Mouse (Mus musculus): ENCODE data around the gene Cnot8. TPM values are rescaled to one million over a fixed set of nuclear protein-coding genes. Genes with fewer than 3 reads are reported as not detected.

Cnot8 gene
- total RNA-seq, 2 experiments from 2014 or later: 58.3 to 62.8 TPM

GRCm38 (mm10) chr11:58102581-58103343 is 1.2 kb upstream of the Cnot8 start:
- intact Hi-C loops (cut with DNase I): no loop called here
- DNase-seq: no peak

- DNase-seq: no peak
These were observed 654 bp upstream of the Cnot8 start for GRCm38 (mm10) chr11:58103344-58103653.

GRCm38 (mm10) chr11:58104351-58104791 is 418 bp downstream of the Cnot8 start:
- no peak for DNase-seq
- intact Hi-C loops (cut with DNase I): no loop called here

More at GRCm38 (mm10) chr11:58103344-58103653, 654 bp upstream of the Cnot8 start:
- intact Hi-C loops (cut with DNase I): no loop called here

GRCm38 (mm10) chr11:58107009-58107408 is 3.1 kb downstream of the Cnot8 start:
- DNase-seq: no peak
- intact Hi-C loops (cut with DNase I): no loop called here

GRCm38 (mm10) chr11:58107664-58108337 is 3.8 kb downstream of the Cnot8 start:
- intact Hi-C loops (cut with DNase I): no loop called here
- no peak for DNase-seq

GRCm38 (mm10) chr11:58116560-58116959 is 12.6 kb downstream of the Cnot8 start:
- intact Hi-C loops (cut with DNase I): no loop called here
- DNase-seq: no peak

- peak; percentile 38 for DNase-seq
- intact Hi-C loops (cut with DNase I): no loop called here
These were observed 13.2 kb downstream of the Cnot8 start for GRCm38 (mm10) chr11:58117044-58117652.

- intact Hi-C loops (cut with DNase I): no loop called here
These were observed 16.7 kb downstream of the Cnot8 start for GRCm38 (mm10) chr11:58120655-58121054.

GRCm38 (mm10) chr11:58121351-58121750 is 17.4 kb downstream of the Cnot8 start:
- intact Hi-C loops (cut with DNase I): no loop called here

More at GRCm38 (mm10) chr11:58120655-58121054, 16.7 kb downstream of the Cnot8 start:
- no peak for DNase-seq

GRCm38 (mm10) chr11:58123711-58124110 is 19.8 kb downstream of the Cnot8 start:
- DNase-seq: no peak
- intact Hi-C loops (cut with DNase I): no loop called here

More at GRCm38 (mm10) chr11:58121351-58121750, 17.4 kb downstream of the Cnot8 start:
- no peak for DNase-seq

- DNase-seq: peak; percentile 29
- intact Hi-C loops (cut with DNase I): no loop called here
These were observed 21.1 kb downstream of the Cnot8 start for GRCm38 (mm10) chr11:58125021-58125420.

GRCm38 (mm10) chr11:58126397-58127160 is 22.6 kb downstream of the Cnot8 start:
- intact Hi-C loops (cut with DNase I): no loop called here
- peak; percentile 81 for DNase-seq

GRCm38 (mm10) chr11:58127544-58127943 is 23.6 kb downstream of the Cnot8 start:
- no peak for DNase-seq
- intact Hi-C loops (cut with DNase I): no loop called here

- intact Hi-C loops (cut with DNase I): no loop called here
- DNase-seq: no peak
These were observed 25.4 kb downstream of the Cnot8 start for GRCm38 (mm10) chr11:58129302-58129843.

- DNase-seq: no peak
- intact Hi-C loops (cut with DNase I): no loop called here
These were observed 28.1 kb downstream of the Cnot8 start for GRCm38 (mm10) chr11:58132026-58132425.

GRCm38 (mm10) chr11:58134869-58135268 is 30.9 kb downstream of the Cnot8 start:
- intact Hi-C loops (cut with DNase I): no loop called here
- no peak for DNase-seq

GRCm38 (mm10) chr11:58135296-58135695 is 31.3 kb downstream of the Cnot8 start:
- DNase-seq: no peak
- intact Hi-C loops (cut with DNase I): no loop called here

- DNase-seq: no peak
- intact Hi-C loops (cut with DNase I): no loop called here
These were observed 32.7 kb downstream of the Cnot8 start for GRCm38 (mm10) chr11:58136677-58137076.

GRCm38 (mm10) chr11:58138821-58139220 is 34.9 kb downstream of the Cnot8 start:
- DNase-seq: no peak

GRCm38 (mm10) chr11:58139466-58139865 is 35.5 kb downstream of the Cnot8 start:
- intact Hi-C loops (cut with DNase I): no loop called here
- DNase-seq: no peak

More at GRCm38 (mm10) chr11:58138821-58139220, 34.9 kb downstream of the Cnot8 start:
- intact Hi-C loops (cut with DNase I): no loop called here

All from left cerebral cortex, postnatal 4 days (tissue).